In genomic region chr1:66321136-66321502, GRCm38 (mm10) we compare ENCODE assay signal across 14 mouse cellular contexts.
DNase-seq lines count a peak whose midpoint lies in the region; ATAC-seq lines count a peak whose summit lies in the region.
"Had no signal": no experiment of that assay in that cellular context is flagged by ENCODE, and none has a peak within 500 bp of the region (broad histone marks: within the 10 kb centered on the region; RNA-seq: fewer than 3 reads in every experiment).

No protein-coding gene starts in this region.

- intact Hi-C loops in heart, postnatal 14 days (cut with DNase I) = no loop called here

- peak overlapping the region; percentile 83 for H3K27ac ChIP-seq in neural tube, embryonic 11.5 days (ENCODE audit: low read depth, low read length)
- H3K27ac ChIP-seq in hindbrain, embryonic 11.5 days (ENCODE audit: low read depth, low read length) = peak overlapping the region; percentile 96
- peak overlapping the region; percentile 88 for H3K27ac ChIP-seq in midbrain, embryonic 12.5 days (replicated peaks)
- H3K27ac ChIP-seq in neural tube, embryonic 15.5 days (replicated peaks) = peak overlapping the region; percentile 94
- H3K27ac ChIP-seq: liver, embryonic 13.5 days; stomach, embryonic 15.5 days had no signal

- no peaks in the 10 kb centered on the region for H3K36me3 ChIP-seq in neural tube, embryonic 11.5 days (ENCODE audit: control insufficient read depth, insufficient read depth, low read length)
- H3K36me3 ChIP-seq in hindbrain, embryonic 11.5 days (ENCODE audit: control insufficient read depth, insufficient read depth, low read length) = no peaks in the 10 kb centered on the region
- no peaks in the 10 kb centered on the region for H3K36me3 ChIP-seq in midbrain, embryonic 12.5 days
- no peaks in the 10 kb centered on the region for H3K36me3 ChIP-seq in neural tube, embryonic 15.5 days
- H3K36me3 ChIP-seq: liver, embryonic 13.5 days; stomach, embryonic 15.5 days had no signal

- H3K27me3 ChIP-seq in neural tube, embryonic 11.5 days (ENCODE audit: control insufficient read depth, insufficient read depth, low read length) = no peaks in the 10 kb centered on the region
- no peaks in the 10 kb centered on the region for H3K27me3 ChIP-seq in hindbrain, embryonic 11.5 days (ENCODE audit: control insufficient read depth, insufficient read depth, low read length)
- H3K27me3 ChIP-seq in midbrain, embryonic 12.5 days = no peaks in the 10 kb centered on the region
- no peaks in the 10 kb centered on the region for H3K27me3 ChIP-seq in neural tube, embryonic 15.5 days (replicated peaks)
- H3K27me3 ChIP-seq: liver, embryonic 13.5 days; megakaryocyte, embryonic 14.5 days; stomach, embryonic 15.5 days had no signal

- H3K4me1 ChIP-seq in neural tube, embryonic 11.5 days (ENCODE audit: control insufficient read depth, insufficient read depth, low read length) = peaks cover 10% of the 10 kb centered on the region; the same call in 1 of the 2 replicates
- H3K4me1 ChIP-seq in hindbrain, embryonic 11.5 days (replicated peaks; ENCODE audit: control insufficient read depth, insufficient read depth, low read length) = peaks cover 4% of the 10 kb centered on the region; the same call in 1 of the 2 replicates
- peaks cover 37% of the 10 kb centered on the region for H3K4me1 ChIP-seq in midbrain, embryonic 12.5 days
- peaks cover 28% of the 10 kb centered on the region for H3K4me1 ChIP-seq in neural tube, embryonic 15.5 days
- H3K4me1 ChIP-seq: liver, embryonic 13.5 days; megakaryocyte, embryonic 14.5 days; stomach, embryonic 15.5 days had no signal

- H3K4me3 ChIP-seq in neural tube, embryonic 11.5 days (ENCODE audit: low read depth, low read length) = no peak overlapping the region
- H3K4me3 ChIP-seq in hindbrain, embryonic 11.5 days (ENCODE audit: low read depth, low read length) = no peak overlapping the region
- H3K4me3 ChIP-seq in midbrain, embryonic 12.5 days = no peak overlapping the region
- H3K4me3 ChIP-seq in neural tube, embryonic 15.5 days (replicated peaks) = no peak overlapping the region
- H3K4me3 ChIP-seq: liver, embryonic 13.5 days; megakaryocyte, embryonic 14.5 days; stomach, embryonic 15.5 days had no signal

- H3K9ac ChIP-seq in neural tube, embryonic 11.5 days (ENCODE audit: low read length) = no peak overlapping the region; the same call in 1 of the 2 replicates
- no peak overlapping the region for H3K9ac ChIP-seq in hindbrain, embryonic 11.5 days (ENCODE audit: low read depth, low read length)
- no peak overlapping the region for H3K9ac ChIP-seq in midbrain, embryonic 12.5 days (replicated peaks)
- H3K9ac ChIP-seq in neural tube, embryonic 15.5 days (replicated peaks) = 0 out of 2 replicates have a peak overlapping the region, but pooled peaks have one; percentile 14
- H3K9ac ChIP-seq: liver, embryonic 13.5 days; stomach, embryonic 15.5 days had no signal

- WGBS in neural tube, embryonic 11.5 days = 37% methylated on average over 1 of the region's 1 CpGs
- 26% methylated on average over 1 of the region's 1 CpGs for WGBS in hindbrain, embryonic 11.5 days
- 11% methylated on average over 1 of the region's 1 CpGs for WGBS in midbrain, embryonic 12.5 days
- 9% methylated on average over 1 of the region's 1 CpGs for WGBS in neural tube, embryonic 15.5 days

- H3K4me2 ChIP-seq in neural tube, embryonic 11.5 days (ENCODE audit: low read depth) = no peak overlapping the region
- no peak overlapping the region for H3K4me2 ChIP-seq in hindbrain, embryonic 11.5 days (replicated peaks; ENCODE audit: low read depth, low read length)
- H3K4me2 ChIP-seq in midbrain, embryonic 12.5 days (replicated peaks) = peak overlapping the region; percentile 38
- H3K4me2 ChIP-seq in neural tube, embryonic 15.5 days = peak overlapping the region; percentile 65
- H3K4me2 ChIP-seq: liver, embryonic 13.5 days; stomach, embryonic 15.5 days had no signal

- DNase-seq in neural tube, embryonic 11.5 days (ENCODE audit: low spot score) = no peak
- DNase-seq in neural tube, embryonic 10.5 days (ENCODE audit: extremely low spot score, low spot score) = no peak
- DNase-seq in hindbrain, embryonic 11.5 days (ENCODE audit: low spot score) = peak; percentile 25
- DNase-seq in Muller cell, postnatal 12 days (ENCODE audit: inconsistent ontology term) = no peak
- no peak for DNase-seq in heart, postnatal 14 days
- DNase-seq in kidney, adult 8-10 months = no peak
- DNase-seq: B cell, adult 2 months; gastrocnemius, postnatal 36 days; liver, embryonic 13.5 days; spleen, adult 18-20 months had no signal

- H3K9me3 ChIP-seq in neural tube, embryonic 11.5 days (ENCODE audit: control insufficient read depth, low read length) = no peaks in the 10 kb centered on the region
- no peaks in the 10 kb centered on the region for H3K9me3 ChIP-seq in hindbrain, embryonic 11.5 days (ENCODE audit: control insufficient read depth, low read length)
- H3K9me3 ChIP-seq in midbrain, embryonic 12.5 days = no peaks in the 10 kb centered on the region
- H3K9me3 ChIP-seq in neural tube, embryonic 15.5 days (replicated peaks) = no peaks in the 10 kb centered on the region
- H3K9me3 ChIP-seq: liver, embryonic 13.5 days; megakaryocyte, embryonic 14.5 days; stomach, embryonic 15.5 days had no signal

- ATAC-seq in neural tube, embryonic 11.5 days (ENCODE audit: insufficient read depth, low FRiP score, low TSS enrichment) = 0 out of 2 replicates have a peak, but pooled peaks have one; percentile 24
- peak; percentile 34 for ATAC-seq in hindbrain, embryonic 11.5 days (ENCODE audit: low FRiP score)
- ATAC-seq in midbrain, embryonic 12.5 days (ENCODE audit: low FRiP score, low read depth) = peak; percentile 16
- ATAC-seq in neural tube, embryonic 15.5 days (ENCODE audit: low FRiP score) = peak; percentile 6; the same call in 1 of the 2 replicates

Comparison
In these comparisons a context has a peak if more than half of its experiments do, and no peak if none do; other contexts are left out.
1. H3K4me2 ChIP-seq: peak in midbrain, embryonic 12.5 days (single experiment) and neural tube, embryonic 15.5 days (single experiment); none in neural tube, embryonic 11.5 days (single experiment) and hindbrain, embryonic 11.5 days (single experiment).
2. Peak in every context shown above with its lines, with median percentiles within 50 percentile points of each other: ATAC-seq and H3K27ac ChIP-seq.